Mouse (Mus musculus): ENCODE measurements around the gene Rnf123. TPM values are rescaled to one million over a fixed set of nuclear protein-coding genes. Genes with fewer than 3 reads are reported as not detected.

Gene Rnf123
- total RNA-seq, 2 experiments from 2014 or later, result 65.5 to 140 TPM

DNA sequence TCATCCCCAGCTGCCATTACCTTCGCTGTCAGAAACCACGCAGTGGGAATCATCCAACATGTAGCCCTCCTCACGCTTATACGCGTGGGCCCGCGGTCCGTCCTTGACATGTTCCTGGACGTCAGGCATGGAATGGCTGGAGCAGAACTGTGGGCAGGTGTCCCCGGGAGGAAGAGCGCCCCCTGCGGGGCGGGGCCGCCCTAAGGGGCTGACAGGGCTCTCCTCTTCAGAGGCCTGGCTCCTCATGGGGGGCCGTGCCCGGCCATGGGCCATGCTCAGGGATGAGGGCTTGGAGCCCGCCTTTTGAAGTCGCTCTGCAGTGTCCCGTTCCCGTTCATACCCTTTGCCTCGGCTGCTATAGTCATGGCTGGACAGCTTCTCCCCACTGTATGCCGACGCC, 22.9 kb upstream of the Rnf123 start:
- ATAC-seq (replicated peaks; ENCODE audit: low FRiP score, low TSS enrichment, poor library complexity, severe bottlenecking), result no peak

DNA sequence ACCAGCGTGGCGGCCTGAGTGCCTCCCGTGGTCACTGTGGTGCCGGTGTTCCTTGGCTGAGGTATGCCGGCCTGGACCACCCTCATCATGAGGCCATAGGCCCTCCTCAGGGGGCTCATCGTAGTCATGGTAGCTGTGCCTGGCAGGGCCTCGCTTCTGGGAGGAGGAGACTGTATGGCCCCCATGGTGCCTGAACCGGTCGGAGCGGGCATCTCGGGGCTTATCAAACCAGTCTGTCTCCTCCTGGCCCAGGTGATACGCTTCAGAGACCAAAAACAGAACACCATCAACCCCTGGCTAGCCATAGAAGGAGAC, 22.4 kb upstream of the Rnf123 start:
- ATAC-seq (replicated peaks; ENCODE audit: low FRiP score, low TSS enrichment, poor library complexity, severe bottlenecking), result peak; percentile 17; the same call in 1 of the 2 replicates

DNA sequence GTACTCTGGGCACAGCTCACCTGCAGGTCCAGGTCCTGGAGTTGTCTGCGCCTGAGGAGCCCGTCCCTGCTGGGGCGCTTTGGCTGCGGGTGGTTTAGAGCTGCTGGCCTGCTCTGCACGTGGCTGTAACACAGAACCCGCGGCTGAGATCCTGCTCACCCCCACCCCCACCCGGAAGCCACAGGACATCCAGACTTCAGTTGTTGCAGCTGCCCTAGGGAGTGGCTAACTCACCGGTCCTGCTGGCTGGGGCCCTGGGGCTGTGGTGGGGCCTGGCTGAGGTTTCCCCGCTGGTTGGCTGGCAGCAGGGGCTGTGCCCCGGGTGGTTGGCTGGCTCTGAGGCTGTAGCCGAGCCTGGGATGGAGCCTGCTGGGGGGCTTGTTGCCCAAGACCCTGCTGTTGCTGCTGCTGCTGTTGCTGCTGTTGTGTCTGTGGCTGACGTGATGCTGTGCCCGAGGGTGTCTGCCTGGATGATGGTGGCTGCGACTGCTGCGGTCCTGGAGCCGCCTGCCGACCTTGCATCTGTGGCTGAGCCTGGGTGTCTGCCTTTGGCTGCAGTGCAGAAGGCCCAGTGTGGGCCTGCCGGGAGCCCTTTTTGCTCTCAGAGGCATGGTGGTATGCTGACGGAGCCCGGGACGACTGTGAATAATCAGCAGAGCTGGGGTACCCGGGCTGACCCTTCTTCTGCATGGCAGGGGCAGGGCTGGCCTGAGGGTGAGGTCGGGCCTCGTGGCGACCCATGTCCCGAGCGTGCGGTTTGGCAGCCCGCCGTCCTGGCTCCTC, 21.8 kb upstream of the Rnf123 start:
- ATAC-seq (replicated peaks; ENCODE audit: low FRiP score, low TSS enrichment, poor library complexity, severe bottlenecking), result peak; percentile 80

DNA sequence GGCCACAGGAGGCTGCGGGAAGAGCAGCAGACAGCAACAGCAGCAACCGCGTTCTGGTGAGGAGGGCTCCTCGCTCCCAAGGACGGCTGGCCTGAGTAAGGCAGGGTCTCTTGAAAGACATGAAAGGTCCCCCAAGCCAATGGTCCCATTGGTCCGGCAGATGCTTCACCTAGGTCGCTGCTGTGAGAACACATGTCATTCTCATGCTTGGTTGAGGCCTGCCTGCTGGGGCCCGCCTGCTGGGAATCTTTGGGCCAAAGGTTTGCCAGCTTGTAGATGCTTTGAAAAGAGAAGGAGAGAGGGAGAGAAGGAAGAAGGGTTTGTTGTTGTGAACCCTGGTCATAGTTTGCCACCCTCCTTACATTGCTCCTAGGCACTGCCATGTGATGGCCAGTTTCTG, 16.5 kb upstream of the Rnf123 start:
- no peak for ATAC-seq (replicated peaks; ENCODE audit: low FRiP score, low TSS enrichment, poor library complexity, severe bottlenecking)

DNA sequence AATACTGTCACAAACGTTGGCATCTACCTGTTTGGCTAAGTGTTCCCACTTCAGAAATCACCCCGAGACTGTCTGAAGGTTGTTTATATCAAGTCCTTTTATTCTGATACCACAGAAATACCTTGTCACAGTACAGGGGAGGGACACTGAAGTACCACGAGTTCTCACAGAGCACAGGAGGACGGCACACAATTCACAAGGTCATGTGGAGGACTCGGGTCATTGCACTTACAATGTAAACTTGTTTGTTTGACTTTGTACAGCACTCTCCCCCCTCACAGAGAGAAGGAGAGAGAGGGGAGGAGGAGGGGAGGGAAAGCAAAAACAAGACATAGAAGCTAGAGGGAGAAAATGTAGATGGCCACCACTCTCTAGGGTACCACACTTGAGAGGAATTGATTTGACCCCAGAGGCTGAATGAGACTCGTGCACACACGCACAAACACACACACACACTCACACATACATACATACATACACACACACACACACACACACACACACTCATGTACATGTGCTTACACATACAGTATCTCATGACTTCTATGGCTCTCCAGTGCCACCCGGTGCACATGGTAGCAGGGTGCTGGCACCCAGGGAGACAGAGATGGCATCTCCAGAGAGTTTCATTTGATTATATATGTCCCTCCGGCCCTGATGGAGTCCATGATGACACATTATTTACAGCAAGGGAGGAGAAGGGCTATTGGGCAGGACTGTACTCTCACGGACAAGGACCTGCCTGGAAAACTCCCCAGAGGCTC, 13.0 kb upstream of the Rnf123 start:
- ATAC-seq (replicated peaks; ENCODE audit: low FRiP score, low TSS enrichment, poor library complexity, severe bottlenecking), result no peak

DNA sequence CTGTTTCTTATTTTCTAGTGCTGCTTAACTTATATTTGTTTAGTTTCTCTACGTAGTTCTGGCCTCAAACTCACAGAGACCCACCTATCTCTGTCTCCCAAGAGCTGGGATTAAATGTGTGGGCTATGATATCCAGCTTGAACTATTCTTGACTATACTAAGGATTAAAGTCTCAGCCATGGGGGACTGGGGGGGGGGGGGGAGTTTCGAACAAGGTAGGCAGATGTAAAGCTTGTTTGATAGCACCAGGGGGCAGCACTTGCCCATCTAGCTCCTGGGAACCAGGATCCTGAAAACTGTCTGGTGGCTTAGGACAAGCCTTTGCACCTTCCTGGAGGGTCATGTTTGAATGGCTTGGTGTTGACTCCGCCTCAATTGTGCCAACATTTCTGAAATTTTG, 12.4 kb upstream of the Rnf123 start:
- ATAC-seq (replicated peaks; ENCODE audit: low FRiP score, low TSS enrichment, poor library complexity, severe bottlenecking), result peak; percentile 16

DNA sequence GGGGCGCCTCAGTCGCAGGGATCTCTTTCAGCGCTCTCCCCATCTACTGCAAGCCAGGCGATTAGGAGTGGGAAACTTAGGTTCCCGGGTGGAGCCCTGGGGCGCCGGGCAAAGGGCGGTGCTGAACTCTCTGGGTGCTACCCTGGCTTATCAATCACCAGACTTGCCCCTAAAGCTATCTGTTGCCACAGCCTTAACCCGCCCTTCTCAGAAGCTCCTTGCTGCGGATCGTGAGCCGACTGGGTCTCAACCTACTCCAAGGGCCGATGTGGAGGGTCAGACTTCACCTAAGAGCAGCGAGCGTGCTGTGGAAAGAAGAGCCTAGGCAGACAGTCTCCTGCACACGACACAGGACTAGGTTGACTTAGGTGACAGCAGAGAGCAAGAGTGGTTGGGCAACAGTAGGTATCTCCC, 11.9 kb upstream of the Rnf123 start:
- peak; percentile 79 for ATAC-seq (replicated peaks; ENCODE audit: low FRiP score, low TSS enrichment, poor library complexity, severe bottlenecking)

DNA sequence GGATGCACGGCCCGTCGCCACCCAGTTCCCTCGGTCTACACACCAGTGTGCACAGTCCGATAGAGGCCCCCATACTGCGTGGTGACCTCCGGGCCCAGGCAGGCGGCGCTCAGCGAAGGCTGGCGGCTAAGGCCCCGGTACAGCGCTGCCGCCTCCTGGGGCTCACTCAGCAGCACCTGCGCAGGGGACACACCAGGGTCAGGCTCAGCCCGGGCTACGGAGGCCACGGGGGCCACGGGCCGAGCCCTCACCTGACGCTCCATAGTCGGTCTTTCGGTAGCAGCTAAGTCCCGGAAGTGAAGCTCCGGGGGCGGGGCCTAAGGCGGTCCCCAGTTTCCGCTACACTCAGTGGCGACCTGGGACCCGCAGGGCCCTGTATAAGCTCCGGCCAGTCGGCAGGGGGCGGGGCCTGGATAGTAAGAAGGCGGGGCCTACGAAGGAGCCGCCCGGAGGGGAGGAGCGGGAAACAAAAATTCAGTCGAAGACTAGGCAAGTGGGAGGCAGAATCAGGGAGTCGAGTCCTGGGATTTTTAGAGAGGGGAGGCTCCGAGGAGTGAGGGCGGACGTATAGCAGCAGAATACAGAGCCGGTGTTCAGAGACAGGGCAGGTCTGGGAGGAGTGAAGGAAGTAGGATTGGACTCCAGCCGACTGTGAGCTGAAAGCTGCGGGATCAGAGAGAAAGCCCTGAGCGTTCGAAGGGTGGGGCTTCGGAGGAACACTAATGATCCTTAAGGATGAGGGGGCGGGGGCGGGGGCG, 11.2 kb upstream of the Rnf123 start, which contains the start of gene Apeh:
Gene Apeh, minus strand, starts transcription at position 423 of the 758 bp plus-strand sequence.
- ATAC-seq (replicated peaks; ENCODE audit: low FRiP score, low TSS enrichment, poor library complexity, severe bottlenecking), result peak; percentile 72

DNA sequence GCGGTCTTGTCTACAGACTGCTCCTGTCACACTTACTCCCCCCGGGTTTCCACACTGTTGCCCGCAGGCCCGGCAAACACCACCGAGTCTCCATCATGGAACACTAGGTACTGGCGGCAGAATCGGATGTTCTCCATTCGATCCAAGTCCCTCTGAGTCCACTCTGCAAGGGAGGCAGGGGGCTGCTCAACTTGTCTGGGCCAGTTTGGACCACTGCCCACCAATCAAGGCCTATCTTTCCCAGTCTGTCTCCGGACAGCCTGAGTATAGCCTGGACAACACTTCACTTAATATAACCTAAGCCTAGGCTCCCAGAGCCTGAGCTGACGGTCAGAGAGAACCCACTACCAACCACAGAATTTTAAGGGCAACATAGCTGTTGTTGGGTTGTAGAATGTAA, 10.4 kb upstream of the Rnf123 start:
- no peak for ATAC-seq (replicated peaks; ENCODE audit: low FRiP score, low TSS enrichment, poor library complexity, severe bottlenecking)

DNA sequence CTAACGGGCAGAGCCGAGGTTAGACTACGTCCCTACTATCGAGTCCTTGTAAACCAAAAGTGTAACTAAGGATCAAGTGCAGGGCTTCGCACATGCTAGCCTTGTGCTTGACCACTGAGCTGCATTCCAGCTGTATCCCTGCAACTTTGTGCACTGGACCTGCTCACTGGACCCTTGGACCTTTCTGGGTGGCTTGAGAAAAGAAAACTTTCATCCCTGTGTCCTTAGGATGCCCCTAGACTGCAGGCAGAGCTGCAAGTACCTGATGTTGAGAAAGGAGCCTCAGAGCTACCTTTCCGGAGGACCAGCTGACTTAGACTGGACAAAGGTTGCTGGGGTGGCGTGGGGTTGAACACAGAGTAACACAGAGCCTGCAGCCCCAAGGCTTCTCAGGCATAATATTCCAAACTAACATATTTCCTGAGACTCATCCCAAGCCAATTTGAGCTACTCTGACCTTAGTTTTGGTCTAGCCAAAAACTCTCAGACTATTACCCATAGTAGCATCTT, 7.5 kb upstream of the Rnf123 start:
- ATAC-seq (replicated peaks; ENCODE audit: low FRiP score, low TSS enrichment, poor library complexity, severe bottlenecking), result no peak

DNA sequence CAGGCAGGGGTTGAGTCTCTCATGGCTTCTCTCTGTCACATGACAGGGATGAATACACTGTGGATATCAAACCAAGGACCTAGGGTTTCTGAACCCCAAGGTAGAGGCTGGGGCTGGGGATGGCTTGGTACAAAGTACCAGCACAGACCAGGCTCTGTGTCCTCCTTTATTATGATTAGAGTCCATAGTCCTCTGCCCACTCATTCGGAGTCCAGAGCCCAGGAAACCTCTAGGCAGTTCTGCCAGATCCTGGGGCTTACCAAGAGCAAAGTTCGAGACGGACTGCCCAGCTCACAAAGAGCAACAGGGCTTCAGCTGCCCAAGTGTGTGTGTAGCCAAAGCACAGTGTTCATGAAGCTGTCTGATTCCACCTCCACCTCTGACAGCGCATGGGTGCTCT, 2.1 kb upstream of the Rnf123 start:
- ATAC-seq (replicated peaks; ENCODE audit: low FRiP score, low TSS enrichment, poor library complexity, severe bottlenecking), result no peak

DNA sequence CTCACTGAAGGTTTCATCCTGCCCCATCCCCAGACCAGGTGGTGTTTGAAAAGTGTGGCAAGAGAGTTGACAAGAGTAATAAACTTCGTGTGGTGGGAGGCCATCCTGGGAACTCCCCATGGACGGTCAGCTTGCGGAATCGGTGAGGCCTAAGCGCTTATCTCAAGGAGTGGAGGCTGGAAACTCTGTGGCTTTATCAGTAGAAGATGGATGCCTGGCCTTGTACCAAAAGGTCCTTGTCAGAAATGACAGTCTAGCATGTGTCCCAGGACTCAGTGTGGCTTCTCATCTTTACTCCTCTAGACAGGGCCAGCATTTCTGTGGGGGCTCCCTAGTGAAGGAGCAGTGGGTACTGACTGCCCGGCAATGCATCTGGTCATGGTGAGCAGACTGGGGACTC, 415 bp upstream of the Rnf123 start:
- ATAC-seq (replicated peaks; ENCODE audit: low FRiP score, low TSS enrichment, poor library complexity, severe bottlenecking), result peak; percentile 7

DNA sequence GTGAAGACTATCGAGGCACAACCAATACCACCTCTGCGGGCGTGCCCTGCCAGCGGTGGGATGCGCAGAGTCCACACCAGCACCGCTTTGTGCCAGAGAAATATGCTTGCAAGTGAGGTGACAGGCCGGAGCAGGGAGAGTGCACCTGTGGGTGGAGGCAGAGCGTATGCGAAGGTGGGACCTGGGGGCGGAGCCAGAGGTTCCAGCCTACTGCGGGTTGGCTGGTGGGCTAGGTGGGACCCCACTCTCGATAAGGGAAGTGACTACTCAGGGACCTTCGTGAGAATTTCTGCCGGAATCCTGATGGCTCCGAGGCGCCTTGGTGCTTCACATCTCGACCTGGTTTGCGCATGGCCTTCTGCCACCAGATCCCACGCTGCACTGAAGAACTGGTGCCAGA, 597 bp downstream of the Rnf123 start:
- ATAC-seq (replicated peaks; ENCODE audit: low FRiP score, low TSS enrichment, poor library complexity, severe bottlenecking), result no peak

DNA sequence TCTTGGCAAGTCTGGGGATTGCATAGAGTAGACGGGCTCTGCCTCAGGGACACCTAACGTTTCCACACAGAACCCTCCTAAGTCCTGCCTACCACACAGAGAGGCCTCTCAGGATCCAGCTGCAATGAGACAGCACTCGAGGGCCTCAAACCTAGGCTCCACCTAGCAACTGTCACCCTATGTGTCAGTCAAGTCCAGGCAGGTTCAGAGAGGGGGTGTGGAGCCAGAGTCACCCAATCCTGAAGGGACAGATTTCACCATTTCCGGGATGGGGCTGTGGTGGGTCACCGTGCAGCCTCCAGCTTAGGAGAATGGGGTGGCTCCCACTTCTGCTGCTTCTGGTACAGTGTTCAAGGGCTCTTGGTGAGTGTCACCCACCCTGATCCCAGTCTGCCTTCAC, 3.0 kb downstream of the Rnf123 start, which contains the start of gene Mst1:
Gene Mst1, plus strand, starts transcription at position 269 of the 400 bp plus-strand sequence.
- peak; percentile 30 for ATAC-seq (replicated peaks; ENCODE audit: low FRiP score, low TSS enrichment, poor library complexity, severe bottlenecking)

DNA sequence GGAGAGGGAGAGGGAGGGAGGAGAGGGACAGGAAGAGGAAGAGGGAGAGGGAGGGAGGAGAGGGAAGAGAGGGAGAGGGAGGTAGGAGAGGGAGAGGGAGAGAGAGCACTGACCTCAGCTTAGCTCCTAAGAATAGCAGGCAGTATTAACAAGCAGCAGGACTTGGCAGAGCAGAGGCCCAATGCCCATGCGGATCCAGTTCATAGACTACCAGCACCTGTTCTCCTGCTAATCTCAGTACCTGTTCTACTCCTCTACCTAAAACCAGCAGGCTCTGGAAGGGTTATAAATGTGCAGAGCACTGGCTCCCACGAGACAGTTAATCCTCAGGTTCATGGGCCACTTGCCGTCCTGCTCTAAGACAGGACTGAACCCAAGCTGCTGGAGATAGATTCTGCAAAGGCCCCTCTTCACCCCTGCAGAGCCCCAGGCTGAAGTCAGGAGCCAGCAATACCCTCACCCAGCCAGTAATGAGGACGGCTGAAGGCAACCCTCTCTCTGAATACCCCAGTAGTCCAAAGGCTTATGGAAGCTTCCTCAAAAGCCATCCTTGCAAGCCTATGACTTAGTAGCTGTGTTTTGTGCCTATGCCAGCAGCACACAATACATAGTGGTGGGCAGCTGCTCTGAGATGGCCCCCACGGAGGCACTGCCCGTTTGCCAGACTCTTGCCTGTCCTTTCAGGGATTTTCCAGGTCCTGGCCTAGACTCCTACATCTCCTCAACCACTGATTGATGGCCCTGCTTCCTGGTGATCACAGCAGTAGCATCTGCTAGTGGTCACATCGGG, 9.8 kb downstream of the Rnf123 start:
- no peak for ATAC-seq (replicated peaks; ENCODE audit: low FRiP score, low TSS enrichment, poor library complexity, severe bottlenecking)

DNA sequence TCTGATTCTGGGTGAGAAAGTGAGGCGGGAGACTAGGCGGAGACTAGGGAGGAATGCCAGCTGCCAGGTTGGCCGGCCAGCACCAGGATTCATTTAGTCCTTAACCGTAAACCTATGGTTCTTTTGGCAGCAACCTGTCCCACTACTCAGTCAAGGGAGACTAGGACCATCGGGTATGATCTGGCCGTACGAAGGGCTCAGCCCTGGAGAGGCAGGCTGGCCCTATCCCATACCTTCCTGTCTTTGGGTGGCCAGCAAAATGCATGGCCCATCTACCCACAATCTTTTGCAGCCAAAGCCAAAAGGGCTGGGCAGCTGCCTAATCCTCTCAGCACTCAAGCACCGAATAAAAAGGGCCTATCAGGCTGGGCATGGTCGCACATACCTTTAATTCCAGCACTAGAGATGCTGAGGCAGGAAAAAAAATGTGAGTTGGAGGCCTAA, 10.6 kb downstream of the Rnf123 start:
- ATAC-seq (replicated peaks; ENCODE audit: low FRiP score, low TSS enrichment, poor library complexity, severe bottlenecking), result no peak

DNA sequence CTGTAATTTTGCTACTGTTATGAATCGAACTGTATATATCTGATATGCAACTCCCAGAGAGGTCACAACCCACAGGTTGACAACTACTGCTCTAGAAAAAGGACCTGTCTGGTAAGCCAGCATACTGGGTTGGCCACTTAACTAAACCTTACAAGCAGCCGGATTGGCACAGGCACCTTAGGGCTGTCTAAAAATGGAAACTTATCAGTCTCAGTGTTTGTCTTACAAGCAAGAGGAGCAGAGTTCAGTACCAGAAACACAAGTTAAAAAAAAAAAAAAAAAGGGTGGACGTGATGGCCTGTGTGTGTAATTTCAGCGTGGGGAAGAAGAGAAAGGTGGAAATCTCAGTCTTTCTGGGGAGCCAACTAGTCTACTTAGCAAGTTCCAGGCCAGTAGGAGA, 11.3 kb downstream of the Rnf123 start:
- ATAC-seq (replicated peaks; ENCODE audit: low FRiP score, low TSS enrichment, poor library complexity, severe bottlenecking), result no peak

DNA sequence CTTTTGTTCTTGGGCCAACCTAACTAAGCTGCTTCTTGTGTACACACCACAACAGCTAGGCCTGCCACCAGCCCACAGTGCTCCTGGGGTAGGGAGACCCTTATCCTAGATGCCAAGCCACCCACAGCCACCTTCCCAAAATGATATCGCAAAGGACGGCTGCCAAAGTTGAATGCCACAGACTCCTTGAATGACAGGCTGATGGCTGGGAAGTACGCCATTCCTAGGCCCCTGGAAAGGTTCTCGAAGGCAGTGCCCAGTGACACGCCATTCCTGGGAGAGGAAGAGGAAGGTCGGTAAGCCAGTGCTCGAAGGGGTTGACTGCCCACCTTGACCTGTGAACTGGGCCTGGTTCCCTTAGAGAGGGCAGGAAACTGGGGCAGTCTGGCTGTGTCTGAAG, 13.6 kb downstream of the Rnf123 start:
- no peak for ATAC-seq (replicated peaks; ENCODE audit: low FRiP score, low TSS enrichment, poor library complexity, severe bottlenecking)

DNA sequence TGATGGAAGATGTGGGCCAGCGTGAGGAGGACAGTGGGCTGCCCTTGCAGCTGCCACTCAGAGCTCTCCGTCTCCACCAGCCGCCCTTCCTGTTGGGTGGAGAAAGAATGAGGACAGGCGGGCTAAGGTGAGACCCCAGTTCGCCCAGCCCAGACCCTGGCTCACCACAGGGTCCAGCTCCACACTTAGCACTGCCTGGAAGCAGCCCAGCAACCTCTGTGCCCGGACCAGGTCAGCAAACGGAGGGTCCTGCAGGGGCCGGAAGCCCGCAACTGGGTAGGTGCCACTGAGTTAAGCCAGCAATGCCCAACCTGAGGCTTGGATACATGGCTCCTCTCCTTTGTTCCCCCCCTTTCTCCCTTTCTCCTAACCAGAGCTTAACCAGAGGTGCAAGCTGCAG, 14.1 kb downstream of the Rnf123 start:
- ATAC-seq (replicated peaks; ENCODE audit: low FRiP score, low TSS enrichment, poor library complexity, severe bottlenecking), result no peak

All from megakaryocyte-erythroid progenitor cell, adult 5-6 weeks (primary cell).